Mouse (Mus musculus): ENCODE results near the gene Olfr1396.

GRCm38 (mm10) chr11:49105752-49106151, 8.9 kb downstream of the Olfr1396 start:
- TF ChIP-seq POLR2A (IDR thresholded peaks at IDR 0.05; ENCODE audit: borderline replicate concordance, extremely low read depth, insufficient read depth, insufficient read length, poor library complexity, severe bottlenecking), result no peak
- no peak for TF ChIP-seq CTCF (IDR thresholded peaks at IDR 0.05; ENCODE audit: borderline replicate concordance, extremely low read depth, insufficient read depth, insufficient read length)
